Mouse (Mus musculus) right cerebral cortex, adult 18-20 months (tissue): ENCODE measurements around the gene Gm2026.
"Not testable (repeated sequence)": the region's sequence is repeated elsewhere in the genome, so short reads cannot be mapped to it uniquely, and the experiment has no call there.

Source experiments
- DNase-seq: peaks from one replicate; pipeline ENCODE4 v3.0.0; 2022; ENCODE audit warnings: mixed read lengths

Gm2026 gene

DNA sequence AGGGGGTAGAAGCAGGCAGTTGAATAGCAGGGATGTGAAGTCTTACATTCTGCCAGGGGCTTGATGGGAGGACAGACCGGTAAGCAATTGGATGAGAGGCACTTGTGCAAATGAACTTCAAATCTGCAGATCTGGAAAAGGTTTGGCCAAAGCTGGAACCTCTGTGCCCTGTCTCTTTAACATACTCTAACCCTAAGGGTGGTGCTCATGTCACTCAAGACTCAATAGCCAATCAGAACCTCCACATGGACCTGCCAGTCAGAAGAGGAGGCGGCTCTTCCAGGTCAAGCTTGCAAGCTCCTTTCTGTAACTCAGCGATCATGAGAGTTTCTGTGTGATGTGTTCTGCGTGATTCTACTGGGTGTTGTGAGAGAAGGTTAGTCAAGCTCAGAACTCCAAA lies at the start of gene Gm2026:
Gene Gm2026, plus strand, starts transcription at position 301 of the 400 bp plus-strand sequence.
- DNase-seq = not testable (repeated sequence)

DNA sequence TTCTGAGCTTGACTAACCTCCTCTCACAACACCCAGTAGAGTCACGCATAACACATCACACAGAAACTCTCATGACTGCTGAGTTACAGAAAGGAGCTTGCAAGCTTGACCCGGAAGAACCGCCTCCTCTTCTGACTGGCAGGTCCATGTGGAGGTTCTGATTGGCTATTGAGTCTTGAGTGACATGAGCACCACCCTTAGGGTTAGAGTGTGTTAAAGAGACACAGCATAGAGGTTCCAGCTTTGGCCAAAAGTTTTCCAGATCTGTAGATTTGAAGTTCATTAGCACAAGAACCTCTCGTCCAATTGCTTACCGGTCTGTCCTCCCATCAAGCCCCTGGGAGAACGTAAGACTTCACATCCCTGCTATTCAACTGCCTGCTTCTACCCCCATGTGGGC lies 34.1 kb upstream of the Gm2026 start, which contains the start of gene Zfp966:
Gene Zfp966, minus strand, starts transcription at position 101 of the 400 bp plus-strand sequence.
- not testable (repeated sequence) for DNase-seq
